Mouse (Mus musculus) bone marrow macrophage, adult 2 months (primary cell): ENCODE data around the gene Lenep. TPM values are rescaled to one million over a fixed set of nuclear protein-coding genes. Genes with fewer than 3 reads are reported as not detected.
"Not testable (repeated sequence)": the region's sequence is repeated elsewhere in the genome, so short reads cannot be mapped to it uniquely, and the experiment has no call there.

Source experiments
- H3K27ac ChIP-seq: 2 replicates; pipeline ENCODE4 v1.5.1; 2012; ENCODE audit warnings: low read depth, low read length; ENCODE audit not compliant: insufficient read depth
- H3K4me1 ChIP-seq: 2 replicates; pipeline ENCODE4 v1.6.1; 2012; ENCODE audit warnings: low read length; ENCODE audit not compliant: control insufficient read depth, insufficient read depth
- H3K4me3 ChIP-seq: 2 replicates; pipeline ENCODE4 v1.5.1; 2012; ENCODE audit warnings: mild to moderate bottlenecking, low read length, moderate library complexity; ENCODE audit not compliant: insufficient read depth
- CTCF ChIP-seq: IDR thresholded peaks from 2 replicates; pipeline ENCODE4 v1.5.1; 2012; ENCODE audit warnings: low read depth, mild to moderate bottlenecking, low read length, moderate library complexity
- POLR2A ChIP-seq: IDR thresholded peaks from 2 replicates; pipeline ENCODE4 v1.6.1; 2012; ENCODE audit warnings: mild to moderate bottlenecking, low read depth, low read length, borderline replicate concordance
- polyA plus RNA-seq: library from polyadenylated mRNA; stranded (reverse); fragments of >200 nt; gene quantifications from 2 replicates; pipeline ENCODE4 v1.2.4, GENCODE M21; 2012; ENCODE audit not compliant: missing spikeins, insufficient read depth, insufficient read length

Lenep gene
- polyA plus RNA-seq, 1 experiment, result not detected

DNA sequence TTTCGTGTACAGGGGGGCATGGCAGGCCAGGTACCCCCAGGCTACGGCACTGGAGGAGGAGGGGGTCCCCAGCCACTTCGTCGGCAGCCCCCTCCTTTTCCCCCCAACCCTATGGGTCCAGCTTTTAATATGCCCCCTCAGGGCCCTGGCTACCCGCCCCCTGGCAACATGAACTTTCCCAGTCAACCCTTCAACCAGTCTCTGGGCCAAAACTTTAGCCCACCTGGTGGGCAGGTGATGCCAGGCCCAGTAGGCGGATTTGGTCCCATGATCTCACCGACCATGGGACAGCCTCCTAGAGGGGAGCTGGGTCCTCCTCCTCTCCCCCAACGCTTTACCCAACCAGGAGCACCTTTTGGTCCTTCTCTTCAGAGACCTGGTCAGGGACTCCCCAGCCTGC, 30.0 kb upstream of the Lenep start:
- TF ChIP-seq POLR2A (no peak), CTCF (no peak)
- Histone ChIP-seq H3K4me1 (peaks cover 17% of the 10 kb centered on the region), H3K27ac (no peak overlapping the region), H3K4me3 (no peak overlapping the region)

DNA sequence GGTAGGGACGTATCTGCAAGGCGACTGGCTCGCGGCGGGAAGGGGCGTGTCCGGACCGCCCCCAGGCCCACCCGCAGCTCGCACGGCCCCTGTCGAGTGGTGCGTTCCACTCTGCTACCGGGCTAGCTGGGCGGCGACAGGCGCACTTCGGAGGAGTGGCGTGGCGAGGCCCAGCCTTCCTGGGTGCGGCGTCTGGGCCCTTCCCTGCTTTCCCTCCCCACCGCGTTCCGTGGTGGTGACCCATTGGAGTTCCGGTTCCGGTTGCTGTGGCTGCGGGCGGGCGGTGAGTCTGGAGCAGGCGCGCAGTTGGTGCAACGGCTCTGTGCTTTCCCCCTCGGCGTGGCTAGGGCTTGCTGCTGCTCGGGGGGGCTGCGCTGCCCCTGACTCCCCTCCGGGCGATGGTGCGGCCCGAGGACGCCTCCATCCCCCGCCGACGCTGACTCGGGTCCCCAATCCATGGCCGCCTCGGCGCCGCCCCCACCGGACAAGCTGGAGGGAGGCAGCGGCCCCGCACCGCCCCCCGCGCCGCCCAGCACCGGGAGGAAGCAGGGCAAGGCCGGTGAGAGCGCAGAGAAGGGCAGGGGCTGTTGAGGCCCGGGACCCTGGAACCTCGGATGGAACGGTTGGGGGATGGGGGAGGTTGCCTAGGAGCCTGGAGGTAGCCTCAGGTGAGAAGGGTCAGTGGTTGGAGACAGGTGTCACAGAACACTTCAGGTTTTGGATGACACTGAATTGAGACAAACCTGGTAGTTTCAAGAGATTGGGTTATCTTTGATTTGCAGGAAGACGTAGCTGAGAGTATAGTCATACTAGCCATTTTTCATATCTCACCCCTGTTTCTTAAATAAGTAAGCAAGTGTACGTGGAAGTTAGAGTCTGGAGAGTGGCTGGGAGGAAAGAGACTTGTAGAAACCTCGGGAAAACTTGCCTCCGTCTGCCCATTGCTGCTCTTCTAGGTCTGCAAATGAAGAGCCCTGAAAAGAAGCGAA, 27.9 kb upstream of the Lenep start, which contains the start of gene Pygo2:
TSS of gene Pygo2 (plus strand) at position 44 of the 989 bp plus-strand sequence.
- TF ChIP-seq CTCF, result no peak
- no peak for TF ChIP-seq POLR2A
- H3K4me1 ChIP-seq, result peaks cover 6% of the 10 kb centered on the region
- peak within 1 kb of the TSS; percentile 69 for H3K27ac ChIP-seq
- H3K4me3 ChIP-seq, result peak within 1 kb of the TSS; percentile 84

DNA sequence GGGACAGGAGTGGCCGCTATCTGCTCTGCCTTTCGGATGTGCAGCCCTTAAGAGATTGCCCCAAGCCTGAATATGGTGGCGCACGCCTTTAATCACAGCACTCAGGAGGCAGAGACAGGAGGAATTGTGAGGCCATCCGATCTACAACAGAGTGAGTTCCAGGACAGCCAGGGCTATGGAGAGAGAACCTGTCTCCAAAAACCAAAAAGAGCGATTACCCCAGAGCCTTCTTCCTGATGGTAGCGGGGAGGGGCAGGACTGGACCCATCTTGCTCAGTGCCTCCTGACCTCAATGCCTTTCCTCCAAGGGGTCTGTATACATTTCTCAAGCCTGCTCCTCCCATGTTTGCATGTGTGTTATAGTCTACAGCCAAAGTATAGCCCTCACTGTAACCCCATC, 26.4 kb upstream of the Lenep start:
- H3K27ac ChIP-seq, H3K4me3 ChIP-seq: not testable (repeated sequence)

DNA sequence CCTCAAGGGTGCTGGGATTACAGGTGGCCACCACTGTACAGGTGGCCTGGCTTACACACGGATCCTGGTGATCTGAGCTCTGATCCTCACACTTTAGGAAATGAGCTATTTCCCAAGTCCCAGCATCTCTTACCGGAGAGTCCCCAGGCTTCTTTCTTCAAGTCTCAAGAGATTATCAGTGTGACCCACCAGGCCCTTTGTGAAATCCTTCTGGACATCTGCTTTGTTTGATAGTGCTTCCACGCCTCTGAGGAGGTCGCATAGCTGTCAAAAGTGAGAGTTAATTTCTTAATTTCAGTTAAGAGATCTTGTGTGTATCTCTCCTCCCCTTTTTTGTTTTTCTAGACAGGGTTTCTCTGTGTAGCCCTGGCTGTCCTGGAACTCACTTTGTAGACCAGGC, 23.3 kb upstream of the Lenep start:
- no peak overlapping the region for H3K27ac ChIP-seq
- H3K4me3 ChIP-seq, result no peak overlapping the region
- TF ChIP-seq CTCF (no peak), POLR2A (no peak)
- H3K4me1 ChIP-seq, result peaks cover 24% of the 10 kb centered on the region

More for the DNA sequence above, 26.4 kb upstream of the Lenep start:
- H3K4me1 ChIP-seq, result not testable (repeated sequence)

DNA sequence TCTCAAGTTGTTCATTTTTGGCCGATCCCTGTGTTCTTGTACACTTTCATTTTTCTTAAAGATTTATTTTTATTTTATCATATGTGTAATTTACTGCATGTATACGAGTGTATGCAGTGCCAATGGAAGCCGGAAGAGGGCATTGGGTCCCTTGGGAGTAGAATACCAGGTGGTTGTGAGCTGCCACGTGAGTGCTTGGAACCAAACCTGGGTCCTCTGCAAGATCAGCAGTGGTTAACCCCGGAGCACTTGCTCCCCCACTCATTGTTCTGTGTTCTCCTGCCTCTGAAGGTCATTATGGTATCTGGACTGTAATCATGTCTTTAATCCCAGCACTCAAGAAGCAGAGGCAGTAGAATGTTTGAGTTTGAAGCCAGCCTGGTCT, 22.5 kb upstream of the Lenep start:
- H3K4me3 ChIP-seq, result no peak overlapping the region
- TF ChIP-seq POLR2A (no peak), CTCF (no peak)
- peaks cover 27% of the 10 kb centered on the region for H3K4me1 ChIP-seq
- no peak overlapping the region for H3K27ac ChIP-seq

DNA sequence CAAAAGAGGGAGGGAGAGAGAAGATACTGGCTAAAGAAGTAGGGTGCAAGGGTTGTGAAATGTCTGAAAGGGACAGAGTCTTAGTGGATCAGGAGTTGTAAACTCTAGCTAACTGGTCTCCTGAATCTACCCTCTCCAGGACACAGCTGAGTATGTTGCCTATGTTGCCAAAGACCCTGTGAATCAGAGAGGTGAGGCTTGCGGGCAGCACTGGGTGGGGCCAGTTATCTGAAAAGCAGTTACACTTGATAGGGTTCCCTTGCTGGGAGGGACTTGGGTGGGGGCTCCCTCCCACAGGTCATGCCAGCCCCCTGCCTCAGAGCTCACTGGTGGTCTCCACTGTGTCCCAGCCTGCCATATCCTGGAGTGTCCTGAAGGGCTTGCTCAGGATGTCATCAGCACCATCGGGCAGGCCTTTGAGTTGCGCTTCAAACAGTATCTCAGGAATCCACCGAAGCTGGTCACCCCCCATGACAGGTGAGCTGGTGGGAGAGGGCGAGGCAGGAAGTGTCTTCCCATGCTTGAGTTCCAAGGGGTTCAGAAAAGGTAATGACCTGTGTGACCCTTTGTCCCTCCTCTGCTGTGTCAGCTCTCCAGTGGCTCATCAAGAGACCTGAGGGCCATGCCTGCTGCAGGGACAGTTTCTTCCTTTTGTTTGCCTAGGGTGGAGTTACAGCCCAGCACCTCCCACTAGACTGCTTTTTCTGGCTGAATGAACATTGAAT, 22.0 kb upstream of the Lenep start:
- no peak for TF ChIP-seq POLR2A
- TF ChIP-seq CTCF, result no peak
- Histone ChIP-seq H3K27ac (no peak overlapping the region), H3K4me3 (no peak overlapping the region), H3K4me1 (peaks cover 33% of the 10 kb centered on the region)

DNA sequence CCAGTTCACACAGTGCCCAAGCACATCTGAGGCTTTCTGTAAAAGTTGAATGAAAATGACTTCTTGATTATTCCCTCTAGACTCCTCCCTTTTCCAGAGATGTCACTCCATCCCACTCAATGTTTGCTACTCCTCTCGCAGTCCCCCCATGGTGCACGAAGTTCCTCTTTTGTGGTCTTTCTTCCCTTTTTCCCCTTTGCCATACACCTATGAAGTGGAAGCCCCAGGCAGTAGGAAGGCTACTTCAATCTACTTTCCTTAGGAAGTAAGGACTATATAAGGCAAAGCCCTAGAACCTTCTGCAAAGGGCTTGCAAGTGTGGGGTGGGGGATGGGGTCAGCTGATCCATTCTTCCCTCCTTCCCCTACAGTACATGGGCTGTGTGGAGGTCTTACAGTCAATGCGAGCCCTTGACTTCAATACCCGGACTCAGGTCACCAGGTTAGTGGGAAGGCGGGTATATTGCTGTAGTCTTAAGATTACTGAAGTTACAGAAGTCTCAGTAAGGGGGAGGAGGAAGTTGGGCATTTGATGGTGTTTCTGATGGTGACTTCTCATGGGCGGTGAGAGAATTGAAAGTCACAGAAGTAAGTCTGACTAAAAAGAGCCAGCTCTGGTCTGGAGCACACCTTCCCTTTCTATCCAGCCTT, 20.1 kb upstream of the Lenep start:
- no peak for TF ChIP-seq POLR2A
- no peak for TF ChIP-seq CTCF
- Histone ChIP-seq H3K27ac (peak overlapping the region; percentile 65), H3K4me1 (peaks cover 34% of the 10 kb centered on the region), H3K4me3 (peak overlapping the region; percentile 17; the same call in 1 of the 2 replicates)

DNA sequence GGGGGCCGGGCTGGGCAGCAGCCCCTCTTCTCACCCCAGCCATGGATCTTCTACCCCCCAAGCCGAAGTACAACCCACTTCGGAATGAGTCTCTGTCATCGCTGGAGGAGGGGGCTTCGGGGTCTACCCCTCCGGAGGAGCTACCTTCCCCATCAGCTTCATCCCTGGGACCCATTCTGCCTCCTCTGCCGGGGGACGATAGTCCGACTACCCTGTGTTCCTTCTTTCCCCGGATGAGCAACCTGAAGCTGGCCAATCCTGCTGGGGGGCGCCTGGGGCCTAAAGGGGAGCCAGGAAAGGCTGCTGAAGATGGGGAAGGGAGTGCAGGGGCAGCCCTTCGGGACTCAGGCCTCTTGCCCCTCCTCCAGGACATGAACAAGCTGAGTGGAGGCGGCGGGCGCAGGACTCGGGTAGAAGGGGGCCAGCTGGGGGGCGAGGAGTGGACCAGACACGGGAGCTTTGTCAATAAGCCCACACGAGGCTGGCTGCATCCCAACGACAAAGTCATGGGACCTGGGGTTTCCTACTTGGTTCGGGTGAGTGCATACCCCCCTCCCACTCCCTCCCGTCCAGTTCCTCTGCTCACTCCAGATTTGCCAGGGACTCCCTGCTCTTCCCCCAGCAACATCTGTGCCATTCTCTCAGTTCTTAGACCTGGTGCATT, 19.3 kb upstream of the Lenep start:
- Histone ChIP-seq H3K27ac (peak overlapping the region; percentile 61), H3K4me1 (peaks cover 34% of the 10 kb centered on the region), H3K4me3 (peak overlapping the region; percentile 52)
- TF ChIP-seq CTCF, result no peak
- no peak for TF ChIP-seq POLR2A

DNA sequence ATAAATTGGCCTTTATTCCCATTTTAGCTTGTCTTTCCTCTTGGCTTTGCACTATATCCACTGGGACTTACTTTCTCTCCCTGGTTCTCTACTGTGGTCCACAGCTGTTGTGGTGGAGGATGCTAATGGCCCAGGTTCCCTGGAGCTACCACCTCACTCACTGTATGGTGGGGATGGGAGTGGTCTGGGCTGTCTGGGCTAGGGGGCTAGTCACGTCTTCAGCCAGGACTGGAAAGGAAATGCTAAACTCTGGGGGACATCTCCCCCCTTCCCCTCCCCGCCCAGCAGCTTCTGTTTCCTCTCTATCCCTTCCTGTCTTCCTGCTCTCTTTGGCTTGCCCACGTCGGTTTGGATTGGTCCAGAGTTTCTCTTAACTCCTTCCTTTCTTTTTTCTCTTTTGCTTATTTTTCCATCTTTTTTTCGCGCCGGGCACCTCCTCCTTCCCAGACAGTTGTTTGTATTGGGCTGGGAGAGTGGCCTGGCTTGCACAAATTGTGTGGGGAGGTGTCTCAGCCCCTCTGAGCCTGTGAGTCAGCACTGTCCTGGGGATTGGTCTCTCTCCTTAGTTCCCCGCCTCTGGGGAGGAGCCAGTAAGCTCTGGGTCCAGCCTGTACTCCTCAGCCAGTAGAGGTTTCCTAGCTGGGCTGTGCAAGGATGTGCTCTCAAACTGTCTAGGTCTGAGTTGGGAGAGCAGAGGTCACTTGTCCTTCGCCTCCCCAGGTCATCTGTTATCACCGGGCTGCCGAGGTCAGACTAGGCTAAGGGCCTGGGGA, 18.6 kb upstream of the Lenep start:
- Histone ChIP-seq H3K4me1 (peaks cover 40% of the 10 kb centered on the region), H3K27ac (peak overlapping the region; percentile 61), H3K4me3 (peak overlapping the region; percentile 52)
- TF ChIP-seq POLR2A (no peak), CTCF (no peak)
